Mouse (Mus musculus): ENCODE data around the gene Cpeb3.

DNA sequence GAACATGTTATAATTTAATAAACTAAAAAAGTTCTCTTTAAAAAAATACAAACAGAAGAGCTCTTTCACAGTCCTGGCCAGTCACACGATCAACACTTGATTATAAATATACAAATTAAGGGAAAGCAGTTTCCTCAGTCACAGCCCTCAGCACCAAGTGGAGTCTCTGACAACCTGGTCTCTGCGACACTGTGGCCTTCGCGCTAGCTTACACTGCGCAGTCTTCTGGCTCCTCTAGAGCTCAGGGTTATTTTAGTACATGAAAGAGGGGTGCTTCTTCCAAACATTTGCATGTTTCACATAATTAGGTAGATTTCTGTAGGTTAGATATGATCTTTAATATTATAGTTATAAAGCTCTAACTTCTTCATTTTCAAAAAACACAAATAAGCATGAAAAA lies 186.3 kb downstream of the Cpeb3 start:
- TF ChIP-seq GATA1 (IDR thresholded peaks at IDR 0.05; ENCODE audit: low read length) (no peak), TAL1 (IDR thresholded peaks at IDR 0.05; ENCODE audit: low read length) (no peak)
